Mouse (Mus musculus): ENCODE data around the gene Mup20. TPM values are rescaled to one million over a fixed set of nuclear protein-coding genes. Genes with fewer than 3 reads are reported as not detected.
"Not testable (repeated sequence)": the region's sequence is repeated elsewhere in the genome, so short reads cannot be mapped to it uniquely, and the experiment has no call there.

The Mup20 gene
- polyA plus RNA-seq, 1 experiment, result 68.0 TPM

DNA sequence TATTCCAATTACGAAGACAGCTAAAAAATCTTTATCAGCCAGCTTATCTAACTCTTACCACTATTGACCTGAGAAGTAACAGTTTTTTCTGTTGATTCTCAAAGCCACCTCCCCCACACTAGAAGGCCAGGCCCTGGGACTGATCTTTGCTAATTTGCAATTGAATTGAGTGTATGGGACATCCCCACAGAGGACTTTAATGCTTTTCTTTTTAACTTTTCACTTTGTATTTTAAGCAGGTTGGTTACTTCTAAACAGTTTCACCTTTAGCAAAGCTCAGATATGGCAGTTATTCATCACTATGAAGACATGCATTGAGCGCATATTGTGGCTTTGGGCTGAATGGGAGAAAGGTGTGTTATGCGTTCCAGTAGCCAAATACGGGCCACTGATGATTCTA, 30.3 kb downstream of the Mup20 start:
- H3K27ac ChIP-seq (ENCODE audit: control insufficient read depth, insufficient read depth, low read depth, low read length, poor library complexity), result no peak overlapping the region
- TF ChIP-seq POLR2A (IDR thresholded peaks at IDR 0.05; ENCODE audit: borderline replicate concordance, control insufficient read depth, low read depth, low read length), result no peak
- no peak for TF ChIP-seq CTCF (IDR thresholded peaks at IDR 0.05; ENCODE audit: control insufficient read depth, insufficient read depth, low read length)
- 74% methylated on average over 4 of the region's 4 CpGs for WGBS

GRCm38 (mm10) chr4:62023120-62023519, 30.8 kb downstream of the Mup20 start:
- WGBS, result 68% methylated on average over 2 of the region's 2 CpGs
- Histone ChIP-seq H3K4me1 (ENCODE audit: control insufficient read depth, insufficient read depth, low read length) (no peaks in the 10 kb centered on the region), H3K4me3 (replicated peaks; ENCODE audit: control insufficient read depth, low read depth, low read length) (no peak overlapping the region), H3K27ac (ENCODE audit: control insufficient read depth, insufficient read depth, low read depth, low read length, poor library complexity) (no peak overlapping the region)
- no peak for TF ChIP-seq CTCF (IDR thresholded peaks at IDR 0.05; ENCODE audit: control insufficient read depth, insufficient read depth, low read length)
- TF ChIP-seq POLR2A (IDR thresholded peaks at IDR 0.05; ENCODE audit: borderline replicate concordance, control insufficient read depth, low read depth, low read length), result no peak

More for the DNA sequence above, 30.3 kb downstream of the Mup20 start:
- no peak overlapping the region for H3K4me3 ChIP-seq (replicated peaks; ENCODE audit: control insufficient read depth, low read depth, low read length)
- H3K4me1 ChIP-seq (ENCODE audit: control insufficient read depth, insufficient read depth, low read length), result no peaks in the 10 kb centered on the region

DNA sequence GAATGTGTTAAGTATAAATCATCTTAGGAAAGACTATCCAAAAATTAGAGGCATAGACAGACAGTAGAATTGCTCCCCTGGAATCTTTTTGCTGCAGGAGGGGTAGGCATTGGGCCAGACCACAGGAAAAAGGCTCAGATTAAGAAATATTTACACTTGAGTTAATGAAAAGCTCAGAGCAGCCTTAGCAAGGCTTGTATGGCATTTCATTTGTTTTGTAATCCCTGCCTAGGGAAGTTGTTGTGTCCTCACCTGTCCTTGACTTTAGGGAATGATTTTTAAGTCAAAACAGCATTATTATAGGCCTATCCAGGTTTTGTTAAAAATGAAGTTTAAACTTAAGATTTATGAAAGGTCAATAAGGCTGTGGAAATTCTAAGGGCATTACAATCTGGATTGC, 33.4 kb downstream of the Mup20 start:
- not testable (repeated sequence) for H3K4me3 ChIP-seq (replicated peaks; ENCODE audit: control insufficient read depth, low read depth, low read length); H3K4me1 ChIP-seq (ENCODE audit: control insufficient read depth, insufficient read depth, low read length); H3K27ac ChIP-seq (ENCODE audit: control insufficient read depth, insufficient read depth, low read depth, low read length, poor library complexity)

Other genes with a start within 250 kb of the Mup20 start
- not detected in 2 replicates for gene Mup5, start 218.9 kb downstream of the Mup20 start, polyA plus RNA-seq (2011; ENCODE audit: insufficient read depth, insufficient read length, low replicate concordance, missing spikeins)
- 32.1 and 139 TPM in 2 replicates for gene Mup3, start 33.2 kb upstream of the Mup20 start, polyA plus RNA-seq (2011; ENCODE audit: insufficient read depth, insufficient read length, low replicate concordance, missing spikeins)
- gene Mup21, start 96.7 kb upstream of the Mup20 start, polyA plus RNA-seq (2011; ENCODE audit: insufficient read depth, insufficient read length, low replicate concordance, missing spikeins), result not detected in 2 replicates
- gene Zfp37, start 176.9 kb upstream of the Mup20 start, polyA plus RNA-seq (2011; ENCODE audit: insufficient read depth, insufficient read length, low replicate concordance, missing spikeins), result 1.00 TPM in 1 of 2 replicates, not detected in the other
- 7.8 and 13.3 TPM in 2 replicates for gene Slc31a2, start 208.4 kb upstream of the Mup20 start, polyA plus RNA-seq (2011; ENCODE audit: insufficient read depth, insufficient read length, low replicate concordance, missing spikeins)